Mouse (Mus musculus) erythroblast, embryonic 14.5 days (primary cell): Measurements from ENCODE around the gene Lamc1. TPM values are rescaled to one million over a fixed set of nuclear protein-coding genes. Genes with fewer than 3 reads are reported as not detected.

ENCODE experiments used
- H3K27me3 ChIP-seq: 2 replicates; pipeline ENCODE4 v1.6.1; 2012; ENCODE audit warnings: inconsistent platforms; ENCODE audit not compliant: control insufficient read depth
- H3K36me3 ChIP-seq: 2 replicates; pipeline ENCODE4 v1.6.1; 2012; ENCODE audit warnings: mild to moderate bottlenecking, inconsistent platforms; ENCODE audit not compliant: control insufficient read depth
- H3K4me1 ChIP-seq: 2 replicates; pipeline ENCODE4 v1.6.1; 2012; ENCODE audit warnings: inconsistent platforms; ENCODE audit not compliant: control insufficient read depth
- H3K4me3 ChIP-seq: replicated peaks from 2 replicates; pipeline ENCODE3; 2012; ENCODE audit warnings: moderate library complexity, mild to moderate bottlenecking, inconsistent platforms
- H3K9me3 ChIP-seq: 2 replicates; pipeline ENCODE4 v1.6.1; 2012; ENCODE audit warnings: low read length, inconsistent platforms, mixed read lengths; ENCODE audit not compliant: control insufficient read depth
- GATA1 ChIP-seq: IDR thresholded peaks from 2 replicates; pipeline ENCODE4 v1.6.1; 2012; ENCODE audit warnings: low read length, inconsistent platforms, mixed read lengths
- TAL1 ChIP-seq: IDR thresholded peaks from 3 replicates; pipeline ENCODE4 v1.6.1; 2012; ENCODE audit warnings: low read length, inconsistent platforms, mixed read lengths
- polyA plus RNA-seq: library from polyadenylated mRNA; stranded (reverse); fragments of >175 nt; gene quantifications from 2 replicates; pipeline ENCODE4 v1.2.3, GENCODE M21; 2012

The Lamc1 gene
- polyA plus RNA-seq, 1 experiment: 0.01 TPM

- H3K4me3 ChIP-seq: no peak overlapping the region
- TF ChIP-seq GATA1 (no peak), TAL1 (no peak)
- no peaks in the 10 kb centered on the region for H3K9me3 ChIP-seq
- no peaks in the 10 kb centered on the region for H3K27me3 ChIP-seq
- no peaks in the 10 kb centered on the region; the same call in 1 of the 2 replicates for H3K4me1 ChIP-seq
- no peaks in the 10 kb centered on the region for H3K36me3 ChIP-seq
These were observed 41.2 kb downstream of the Lamc1 start for GRCm38 (mm10) chr1:153291416-153291815.

GRCm38 (mm10) chr1:153288010-153288409 lies 44.6 kb downstream of the Lamc1 start:
- H3K36me3 ChIP-seq: no peaks in the 10 kb centered on the region
- H3K4me1 ChIP-seq: peaks cover 9% of the 10 kb centered on the region
- H3K4me3 ChIP-seq: no peak overlapping the region
- H3K9me3 ChIP-seq: no peaks in the 10 kb centered on the region
- TF ChIP-seq GATA1: no peak
- no peak for TF ChIP-seq TAL1
- H3K27me3 ChIP-seq: no peaks in the 10 kb centered on the region

GRCm38 (mm10) chr1:153287443-153287842 lies 45.1 kb downstream of the Lamc1 start:
- no peaks in the 10 kb centered on the region for H3K9me3 ChIP-seq
- no peaks in the 10 kb centered on the region for H3K36me3 ChIP-seq
- H3K27me3 ChIP-seq: no peaks in the 10 kb centered on the region
- no peak overlapping the region for H3K4me3 ChIP-seq
- TF ChIP-seq TAL1: no peak
- no peak for TF ChIP-seq GATA1
- peaks cover 13% of the 10 kb centered on the region for H3K4me1 ChIP-seq

- Histone ChIP-seq H3K4me1 (peaks cover 18% of the 10 kb centered on the region), H3K9me3 (no peaks in the 10 kb centered on the region), H3K27me3 (no peaks in the 10 kb centered on the region), H3K36me3 (no peaks in the 10 kb centered on the region), H3K4me3 (no peak overlapping the region)
- TF ChIP-seq TAL1 (no peak), GATA1 (no peak)
These were observed 46.4 kb downstream of the Lamc1 start for GRCm38 (mm10) chr1:153286216-153286615.

- Histone ChIP-seq H3K36me3 (no peaks in the 10 kb centered on the region), H3K4me1 (peaks cover 18% of the 10 kb centered on the region), H3K4me3 (no peak overlapping the region), H3K27me3 (no peaks in the 10 kb centered on the region), H3K9me3 (no peaks in the 10 kb centered on the region)
- TF ChIP-seq GATA1: no peak
- TF ChIP-seq TAL1: no peak
These were observed 47.4 kb downstream of the Lamc1 start for GRCm38 (mm10) chr1:153285188-153285587.

- Histone ChIP-seq H3K4me1 (peaks cover 26% of the 10 kb centered on the region), H3K9me3 (no peaks in the 10 kb centered on the region), H3K27me3 (no peaks in the 10 kb centered on the region), H3K4me3 (no peak overlapping the region), H3K36me3 (no peaks in the 10 kb centered on the region)
- TF ChIP-seq TAL1 (no peak), GATA1 (no peak)
These were observed 50.1 kb downstream of the Lamc1 start for GRCm38 (mm10) chr1:153282342-153282975.

GRCm38 (mm10) chr1:153281483-153281882 lies 51.1 kb downstream of the Lamc1 start:
- no peaks in the 10 kb centered on the region for H3K36me3 ChIP-seq
- TF ChIP-seq TAL1 (no peak), GATA1 (no peak)
- H3K4me1 ChIP-seq: peaks cover 27% of the 10 kb centered on the region
- no peaks in the 10 kb centered on the region for H3K9me3 ChIP-seq
- H3K27me3 ChIP-seq: no peaks in the 10 kb centered on the region
- no peak overlapping the region for H3K4me3 ChIP-seq

GRCm38 (mm10) chr1:153280411-153280810 lies 52.2 kb downstream of the Lamc1 start:
- H3K9me3 ChIP-seq: no peaks in the 10 kb centered on the region
- H3K4me3 ChIP-seq: no peak overlapping the region
- no peaks in the 10 kb centered on the region for H3K36me3 ChIP-seq
- peaks cover 22% of the 10 kb centered on the region for H3K4me1 ChIP-seq
- TF ChIP-seq TAL1 (no peak), GATA1 (no peak)
- no peaks in the 10 kb centered on the region for H3K27me3 ChIP-seq

- Histone ChIP-seq H3K27me3 (no peaks in the 10 kb centered on the region), H3K4me1 (peaks cover 34% of the 10 kb centered on the region), H3K9me3 (no peaks in the 10 kb centered on the region), H3K4me3 (no peak overlapping the region), H3K36me3 (no peaks in the 10 kb centered on the region)
- no peak for TF ChIP-seq GATA1
- no peak for TF ChIP-seq TAL1
These were observed 54.5 kb downstream of the Lamc1 start for GRCm38 (mm10) chr1:153278028-153278613.
